Mouse (Mus musculus) intestine, embryonic 15.5 days (tissue): ENCODE results near the gene Inava. TPM values are rescaled to one million over a fixed set of nuclear protein-coding genes. Genes with fewer than 3 reads are reported as not detected.
A peak's percentile ranks its signal among the peaks of the same experiment; 100 is the strongest.

Experiments
- ATAC-seq: fragments of 200-750 bp; cut with Nextera tagmentation; 2 replicates; pipeline ENCODE4 v1.8.0; 2017; ENCODE audit warnings: moderate TSS enrichment, moderate library complexity
- H3K27ac ChIP-seq: fragments of 300-500 bp; sonication (generic); 2 replicates; pipeline ENCODE4 v1.5.1; 2015; ENCODE audit warnings: mild to moderate bottlenecking, inconsistent platforms
- H3K27me3 ChIP-seq: fragments of 300-500 bp; sonication (generic); replicated peaks from 2 replicates; pipeline ENCODE4 v1.6.1; 2015; ENCODE audit warnings: inconsistent platforms
- H3K36me3 ChIP-seq: fragments of 300-500 bp; sonication (generic); 2 replicates; pipeline ENCODE4 v1.6.1; 2015; ENCODE audit warnings: inconsistent platforms
- H3K4me1 ChIP-seq: fragments of 300-500 bp; sonication (generic); replicated peaks from 2 replicates; pipeline ENCODE4 v1.6.1; 2015; ENCODE audit warnings: inconsistent platforms
- H3K4me2 ChIP-seq: fragments of 300-500 bp; sonication (generic); replicated peaks from 2 replicates; pipeline ENCODE4 v1.6.1; 2015; ENCODE audit warnings: mild to moderate bottlenecking, inconsistent platforms
- H3K4me3 ChIP-seq: fragments of 300-500 bp; sonication (generic); replicated peaks from 2 replicates; pipeline ENCODE4 v1.5.1; 2015; ENCODE audit warnings: inconsistent platforms
- H3K9ac ChIP-seq: fragments of 300-500 bp; sonication (generic); 2 replicates; pipeline ENCODE4 v1.6.1; 2015; ENCODE audit warnings: inconsistent platforms
- H3K9me3 ChIP-seq: fragments of 300-500 bp; sonication (generic); 2 replicates; pipeline ENCODE4 v1.6.1; 2016; ENCODE audit warnings: inconsistent platforms
- WGBS: fragments of 180-500 bp; shearing (Covaris S2); methylation state at CpG from one replicate; pipeline ENCODE4 v1.1.7; 2015; 5-methylcytosine and 5-hydroxymethylcytosine counted together
- polyA plus RNA-seq: library from polyadenylated mRNA; unstranded; fragments of >200 nt; fragmentation: Nextera tagmentation; extraction: Ambion mirVana; gene quantifications from 2 replicates; pipeline ENCODE4 v1.2.1, GENCODE M21; 2015

Gene Inava
- polyA plus RNA-seq, 1 experiment from 2014 or later: 29.2 TPM

- Histone ChIP-seq H3K9ac (no peak overlapping the region), H3K27me3 (peaks cover 13% of the 10 kb centered on the region), H3K4me3 (no peak overlapping the region), H3K4me1 (no peaks in the 10 kb centered on the region), H3K9me3 (no peaks in the 10 kb centered on the region), H3K27ac (no peak overlapping the region), H3K4me2 (no peak overlapping the region), H3K36me3 (no peaks in the 10 kb centered on the region)
- ATAC-seq: no peak
- 20% methylated on average over 2 of the region's 2 CpGs for WGBS
Observed at GRCm38 (mm10) chr1:136253472-136253871, 19.4 kb upstream of the Inava start.

GRCm38 (mm10) chr1:136249662-136250061 lies 15.6 kb upstream of the Inava start:
- Histone ChIP-seq H3K27me3 (no peaks in the 10 kb centered on the region), H3K9me3 (no peaks in the 10 kb centered on the region), H3K36me3 (no peaks in the 10 kb centered on the region), H3K4me1 (no peaks in the 10 kb centered on the region), H3K27ac (no peak overlapping the region), H3K9ac (no peak overlapping the region), H3K4me2 (no peak overlapping the region), H3K4me3 (no peak overlapping the region)
- no peak for ATAC-seq
- WGBS: 24% methylated on average over 5 of the region's 5 CpGs

- Histone ChIP-seq H3K9me3 (no peaks in the 10 kb centered on the region), H3K4me2 (no peak overlapping the region), H3K36me3 (no peaks in the 10 kb centered on the region), H3K4me1 (no peaks in the 10 kb centered on the region), H3K4me3 (no peak overlapping the region), H3K9ac (no peak overlapping the region), H3K27me3 (no peaks in the 10 kb centered on the region), H3K27ac (no peak overlapping the region)
- WGBS: 91% methylated on average over 5 of the region's 5 CpGs
- ATAC-seq: no peak
Observed at GRCm38 (mm10) chr1:136247393-136247792, 13.3 kb upstream of the Inava start.

- H3K4me1 ChIP-seq: no peaks in the 10 kb centered on the region
- no peaks in the 10 kb centered on the region for H3K9me3 ChIP-seq
- H3K27me3 ChIP-seq: no peaks in the 10 kb centered on the region
- no peaks in the 10 kb centered on the region for H3K36me3 ChIP-seq
- no peak overlapping the region for H3K27ac ChIP-seq
- no peak for ATAC-seq
- no peak overlapping the region for H3K9ac ChIP-seq
- 88% methylated on average over 4 of the region's 5 CpGs for WGBS
- no peak overlapping the region for H3K4me2 ChIP-seq
- no peak overlapping the region for H3K4me3 ChIP-seq
Observed at GRCm38 (mm10) chr1:136244469-136244868, 10.4 kb upstream of the Inava start.

- Histone ChIP-seq H3K9me3 (no peaks in the 10 kb centered on the region), H3K4me3 (no peak overlapping the region), H3K4me2 (no peak overlapping the region), H3K9ac (no peak overlapping the region), H3K27ac (no peak overlapping the region), H3K27me3 (no peaks in the 10 kb centered on the region), H3K4me1 (no peaks in the 10 kb centered on the region), H3K36me3 (no peaks in the 10 kb centered on the region)
- WGBS: 84% methylated on average over 7 of the region's 7 CpGs
- ATAC-seq: no peak
Observed at GRCm38 (mm10) chr1:136241801-136242200, 7.7 kb upstream of the Inava start.

- Histone ChIP-seq H3K36me3 (no peaks in the 10 kb centered on the region), H3K4me2 (no peak overlapping the region), H3K9ac (no peak overlapping the region), H3K4me1 (peaks cover 3% of the 10 kb centered on the region; the same call in 1 of the 2 replicates), H3K27me3 (no peaks in the 10 kb centered on the region), H3K4me3 (no peak overlapping the region), H3K27ac (no peak overlapping the region), H3K9me3 (no peaks in the 10 kb centered on the region)
- no peak for ATAC-seq
- 84% methylated on average over 4 of the region's 4 CpGs for WGBS
Observed at GRCm38 (mm10) chr1:136238495-136238894, 4.4 kb upstream of the Inava start.

GRCm38 (mm10) chr1:136234595-136235092 lies 580 bp upstream of the Inava start:
- Histone ChIP-seq H3K4me3 (peak overlapping the region; percentile 65), H3K27ac (0 out of 2 replicates have a peak overlapping the region, but pooled peaks have one; percentile 74), H3K36me3 (no peaks in the 10 kb centered on the region), H3K27me3 (no peaks in the 10 kb centered on the region), H3K9me3 (no peaks in the 10 kb centered on the region), H3K9ac (peak overlapping the region; percentile 68), H3K4me2 (peak overlapping the region; percentile 92), H3K4me1 (peaks cover 26% of the 10 kb centered on the region)
- no peak for ATAC-seq
- WGBS: 5% methylated on average over 9 of the region's 9 CpGs

GRCm38 (mm10) chr1:136232986-136233790 lies 876 bp downstream of the Inava start:
- Histone ChIP-seq H3K9me3 (no peaks in the 10 kb centered on the region), H3K9ac (peak overlapping the region; percentile 68), H3K36me3 (no peaks in the 10 kb centered on the region), H3K27me3 (no peaks in the 10 kb centered on the region), H3K4me3 (peak overlapping the region; percentile 65), H3K27ac (peak overlapping the region; percentile 66; the same call in 1 of the 2 replicates), H3K4me1 (peaks cover 35% of the 10 kb centered on the region), H3K4me2 (peak overlapping the region; percentile 92)
- no peak for ATAC-seq
- 3% methylated on average over 23 of the region's 23 CpGs for WGBS

- H3K4me2 ChIP-seq: peak overlapping the region; percentile 92
- no peaks in the 10 kb centered on the region for H3K9me3 ChIP-seq
- H3K27me3 ChIP-seq: no peaks in the 10 kb centered on the region
- peak overlapping the region; percentile 68; the same call in 1 of the 2 replicates for H3K9ac ChIP-seq
- WGBS: 6% methylated on average over 9 of the region's 9 CpGs
- H3K36me3 ChIP-seq: no peaks in the 10 kb centered on the region
- H3K27ac ChIP-seq: peak overlapping the region; percentile 66; the same call in 1 of the 2 replicates
- peak overlapping the region; percentile 65 for H3K4me3 ChIP-seq
- peaks cover 43% of the 10 kb centered on the region for H3K4me1 ChIP-seq
- ATAC-seq: no peak
Observed at GRCm38 (mm10) chr1:136232285-136232926, 1.7 kb downstream of the Inava start.

GRCm38 (mm10) chr1:136231596-136231995 lies 2.5 kb downstream of the Inava start:
- peak overlapping the region; percentile 92 for H3K4me2 ChIP-seq
- H3K9me3 ChIP-seq: no peaks in the 10 kb centered on the region
- H3K9ac ChIP-seq: 0 out of 2 replicates have a peak overlapping the region, but pooled peaks have one; percentile 8
- H3K27me3 ChIP-seq: no peaks in the 10 kb centered on the region
- H3K4me1 ChIP-seq: peaks cover 50% of the 10 kb centered on the region
- ATAC-seq: peak; percentile 34
- H3K27ac ChIP-seq: peak overlapping the region; percentile 94
- peak overlapping the region; percentile 65 for H3K4me3 ChIP-seq
- 0 out of 2 replicates have a peak, but pooled peaks cover 2% of the 10 kb centered on the region for H3K36me3 ChIP-seq
- WGBS: 12% methylated on average over 6 of the region's 6 CpGs

- H3K27ac ChIP-seq: peak overlapping the region; percentile 94
- H3K4me2 ChIP-seq: peak overlapping the region; percentile 92
- peak overlapping the region; percentile 54 for H3K9ac ChIP-seq
- H3K4me1 ChIP-seq: peaks cover 50% of the 10 kb centered on the region
- peaks cover 6% of the 10 kb centered on the region; the same call in 1 of the 2 replicates for H3K36me3 ChIP-seq
- no peaks in the 10 kb centered on the region for H3K9me3 ChIP-seq
- H3K4me3 ChIP-seq: peak overlapping the region; percentile 38
- H3K27me3 ChIP-seq: no peaks in the 10 kb centered on the region
- ATAC-seq: peak; percentile 38
- WGBS: 27% methylated on average over 11 of the region's 11 CpGs
Observed at GRCm38 (mm10) chr1:136230201-136230600, 3.9 kb downstream of the Inava start.

- Histone ChIP-seq H3K4me2 (peak overlapping the region; percentile 92), H3K9me3 (no peaks in the 10 kb centered on the region), H3K36me3 (peaks cover 14% of the 10 kb centered on the region; the same call in 1 of the 2 replicates), H3K9ac (peak overlapping the region; percentile 33; the same call in 1 of the 2 replicates), H3K27ac (peak overlapping the region; percentile 94), H3K27me3 (no peaks in the 10 kb centered on the region), H3K4me1 (peaks cover 49% of the 10 kb centered on the region), H3K4me3 (peak overlapping the region; percentile 38)
- ATAC-seq: peak; percentile 44
- whole genome bisulfite sequencing: 31% methylated on average over 6 of the region's 6 CpGs
Observed at GRCm38 (mm10) chr1:136229040-136229373, 5.1 kb downstream of the Inava start.
